Mouse (Mus musculus) embryonic facial prominence, embryonic 14.5 days (tissue): ENCODE data around the gene Mylpf. TPM values are rescaled to one million over a fixed set of nuclear protein-coding genes. Genes with fewer than 3 reads are reported as not detected.

Experiments
- ATAC-seq: fragments of 200-750 bp; cut with Nextera tagmentation; 2 replicates; pipeline ENCODE4 v1.8.0; 2017; ENCODE audit warnings: low read depth, moderate number of reproducible peaks, moderate TSS enrichment
- DNase-seq: peaks from one replicate; pipeline ENCODE4 v3.0.0-alpha.2; 2015; ENCODE audit warnings: low spot score
- H3K27ac ChIP-seq: fragments of 300-500 bp; sonication (generic); replicated peaks from 2 replicates; pipeline ENCODE4 v1.5.1; 2014; ENCODE audit warnings: low read depth, mild to moderate bottlenecking, low read length, moderate library complexity
- H3K27me3 ChIP-seq: fragments of 300-500 bp; sonication (generic); replicated peaks from 2 replicates; pipeline ENCODE4 v1.6.1; 2014; ENCODE audit warnings: low read length; ENCODE audit not compliant: control insufficient read depth, insufficient read depth
- H3K36me3 ChIP-seq: fragments of 300-500 bp; sonication (generic); 2 replicates; pipeline ENCODE4 v1.6.1; 2014; ENCODE audit warnings: low read length, mixed read lengths; ENCODE audit not compliant: control insufficient read depth, insufficient read depth
- H3K4me1 ChIP-seq: fragments of 300-500 bp; sonication (generic); 2 replicates; pipeline ENCODE4 v1.6.1; 2014; ENCODE audit warnings: antibody characterized with exemption, low read length; ENCODE audit not compliant: control insufficient read depth, insufficient read depth
- H3K4me2 ChIP-seq: fragments of 300-500 bp; sonication (generic); 2 replicates; pipeline ENCODE4 v1.6.1; 2014; ENCODE audit warnings: low read depth, mild to moderate bottlenecking, low read length, moderate library complexity, mixed read lengths
- H3K4me3 ChIP-seq: fragments of 300-500 bp; sonication (generic); 2 replicates; pipeline ENCODE4 v1.5.1; 2014; ENCODE audit warnings: low read depth, mild to moderate bottlenecking, low read length
- H3K9ac ChIP-seq: fragments of 300-500 bp; sonication (generic); 2 replicates; pipeline ENCODE4 v1.6.1; 2014; ENCODE audit warnings: low read depth, mild to moderate bottlenecking, low read length, moderate library complexity, mixed read lengths
- H3K9me3 ChIP-seq: fragments of 300-500 bp; sonication (generic); 2 replicates; pipeline ENCODE4 v1.6.1; 2016; ENCODE audit warnings: low read length; ENCODE audit not compliant: control insufficient read depth
- WGBS: fragments of 180-500 bp; shearing (Covaris S2); extraction: QIAGEN DNeasy Blood & Tissue Kit; methylation state at CpG from one replicate; pipeline ENCODE4 v1.1.7; 2014; 5-methylcytosine and 5-hydroxymethylcytosine counted together
- polyA plus RNA-seq: library from polyadenylated mRNA; unstranded; fragments of >200 nt; fragmentation: Nextera tagmentation; extraction: Ambion mirVana; gene quantifications from 2 replicates; pipeline ENCODE4 v1.2.1, GENCODE M21; 2014

The Mylpf gene
- polyA plus RNA-seq, 1 experiment from 2014 or later: 1,489 TPM

- Histone ChIP-seq H3K4me1 (no peaks in the 10 kb centered on the region), H3K4me2 (no peak overlapping the region), H3K4me3 (no peak overlapping the region), H3K9me3 (no peaks in the 10 kb centered on the region), H3K27me3 (no peaks in the 10 kb centered on the region), H3K36me3 (no peaks in the 10 kb centered on the region), H3K27ac (no peak overlapping the region), H3K9ac (no peak overlapping the region)
- WGBS: 83% methylated on average over 6 of the region's 6 CpGs
- no peak for DNase-seq
- no peak for ATAC-seq
Observed at GRCm38 (mm10) chr7:127217475-127217874, 8.8 kb downstream of the Mylpf start.

- Histone ChIP-seq H3K9ac (no peak overlapping the region), H3K27me3 (no peaks in the 10 kb centered on the region), H3K4me2 (no peak overlapping the region), H3K4me1 (no peaks in the 10 kb centered on the region), H3K36me3 (no peaks in the 10 kb centered on the region), H3K4me3 (no peak overlapping the region), H3K27ac (no peak overlapping the region), H3K9me3 (no peaks in the 10 kb centered on the region)
- no peak for DNase-seq
- WGBS: 77% methylated on average over 9 of the region's 10 CpGs
- no peak for ATAC-seq
Observed at GRCm38 (mm10) chr7:127217901-127218642, 9.4 kb downstream of the Mylpf start.

DNA sequence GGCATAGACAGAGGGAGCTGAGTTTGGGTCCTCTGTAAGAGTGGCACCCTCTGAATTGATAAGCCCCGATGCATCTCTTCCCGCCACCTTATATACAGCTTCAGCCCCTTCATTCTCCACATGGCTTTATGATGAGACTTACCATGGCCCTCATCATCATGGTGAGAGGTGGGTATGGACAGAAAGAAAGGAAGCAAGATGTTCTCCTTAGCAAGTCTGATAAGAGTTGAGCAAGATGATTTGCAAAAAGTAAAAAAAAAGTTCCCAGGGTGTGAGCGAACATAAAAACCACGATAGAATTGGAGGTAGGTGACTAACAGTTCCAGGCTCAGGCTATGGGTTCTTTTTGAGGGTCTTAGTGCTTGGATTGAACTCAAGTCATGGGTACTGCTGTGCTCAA is 10.0 kb downstream of the Mylpf start:
- 88% methylated on average over 4 of the region's 4 CpGs for WGBS
- no peaks in the 10 kb centered on the region for H3K27me3 ChIP-seq
- no peak for DNase-seq

GRCm38 (mm10) chr7:127220440-127220839 is 11.8 kb downstream of the Mylpf start:
- 79% methylated on average over 6 of the region's 6 CpGs for WGBS
- H3K4me3 ChIP-seq: no peak overlapping the region

More for the DNA sequence above, 10.0 kb downstream of the Mylpf start:
- no peaks in the 10 kb centered on the region for H3K9me3 ChIP-seq
- no peak overlapping the region for H3K4me3 ChIP-seq
- no peak overlapping the region for H3K27ac ChIP-seq
- H3K4me1 ChIP-seq: no peaks in the 10 kb centered on the region
- no peaks in the 10 kb centered on the region for H3K36me3 ChIP-seq
- no peak overlapping the region for H3K9ac ChIP-seq
- no peak for ATAC-seq
- no peak overlapping the region for H3K4me2 ChIP-seq

DNA sequence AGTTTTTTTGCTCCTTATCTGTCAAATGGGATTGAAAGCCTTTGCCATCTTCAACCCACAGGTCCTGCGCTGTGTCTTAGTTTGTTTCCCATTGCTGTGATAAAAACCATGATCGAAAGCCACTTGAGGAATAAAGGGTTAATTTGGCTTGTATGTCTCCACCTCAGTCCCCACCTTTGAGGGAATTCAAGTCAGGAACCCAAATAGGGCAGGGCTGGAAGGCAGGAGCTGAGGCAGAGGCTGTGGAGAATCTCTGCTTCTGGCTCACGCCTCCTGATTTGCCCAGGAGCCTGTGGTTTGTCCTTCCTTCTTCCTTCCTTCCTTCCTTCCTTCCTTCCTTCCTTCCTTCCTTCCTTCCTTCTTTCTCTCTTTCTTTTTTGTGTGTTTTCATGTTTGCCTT is 14.4 kb downstream of the Mylpf start:
- ATAC-seq (no peak), DNase-seq (no peak)
- H3K4me2 ChIP-seq: no peak overlapping the region
- H3K4me3 ChIP-seq: no peak overlapping the region
- H3K36me3 ChIP-seq: no peaks in the 10 kb centered on the region
- no peaks in the 10 kb centered on the region for H3K9me3 ChIP-seq
- H3K9ac ChIP-seq: no peak overlapping the region
- WGBS: 86% methylated on average over 3 of the region's 3 CpGs
- H3K27me3 ChIP-seq: no peaks in the 10 kb centered on the region
- H3K27ac ChIP-seq: no peak overlapping the region
- no peaks in the 10 kb centered on the region for H3K4me1 ChIP-seq

More at GRCm38 (mm10) chr7:127220440-127220839, 11.8 kb downstream of the Mylpf start:
- H3K36me3 ChIP-seq: no peaks in the 10 kb centered on the region
- ATAC-seq (no peak), DNase-seq (no peak)
- H3K27me3 ChIP-seq: no peaks in the 10 kb centered on the region
- no peak overlapping the region for H3K27ac ChIP-seq
- no peak overlapping the region for H3K4me2 ChIP-seq
- H3K9me3 ChIP-seq: no peaks in the 10 kb centered on the region
- H3K9ac ChIP-seq: no peak overlapping the region
- no peaks in the 10 kb centered on the region for H3K4me1 ChIP-seq

DNA sequence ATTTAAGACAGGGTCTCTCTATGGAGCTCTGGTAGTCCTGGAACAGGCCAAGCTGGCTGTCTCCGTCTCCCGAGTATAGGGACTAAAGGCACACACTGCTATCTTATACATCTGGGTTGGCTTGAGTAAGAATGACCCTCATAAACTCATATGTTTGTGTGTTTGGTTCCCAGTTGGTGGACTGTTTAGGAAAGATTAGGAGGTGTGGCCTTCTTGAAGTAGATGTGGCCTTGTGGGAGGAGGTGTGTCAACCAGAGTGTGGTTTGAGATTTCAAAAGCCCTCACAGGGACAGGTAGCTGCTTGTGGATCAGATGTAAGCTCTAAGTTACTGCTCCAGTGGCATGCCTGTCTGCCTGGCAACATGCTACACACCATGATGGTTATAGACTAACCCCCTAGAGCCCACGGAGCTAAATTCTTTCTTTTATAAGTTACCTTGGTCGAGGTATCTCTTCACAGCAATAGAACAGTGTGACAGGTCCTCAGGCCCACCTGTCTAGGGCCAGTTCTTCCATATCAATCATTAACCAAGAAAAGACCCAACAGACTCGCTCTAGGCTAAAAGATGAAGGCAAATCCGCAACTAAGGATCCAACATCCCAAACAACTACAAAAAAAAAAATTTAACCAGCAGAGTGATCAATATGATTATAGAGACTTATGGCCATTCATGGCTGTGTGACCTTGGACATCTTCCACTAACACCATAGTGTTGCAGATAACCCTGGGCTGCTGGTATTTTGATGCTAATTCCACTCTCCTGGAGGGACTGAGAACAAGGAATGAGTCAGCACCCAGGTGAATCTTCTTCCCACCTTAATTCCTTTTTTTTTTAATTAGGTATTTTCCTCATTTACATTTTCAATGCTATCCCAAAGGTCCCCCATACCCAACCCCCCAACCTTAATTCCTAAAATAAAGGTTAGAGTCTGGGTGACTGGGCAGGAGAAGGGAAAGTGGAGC is 15.1 kb downstream of the Mylpf start:
- no peaks in the 10 kb centered on the region for H3K9me3 ChIP-seq
- DNase-seq (no peak), ATAC-seq (no peak)
- no peaks in the 10 kb centered on the region for H3K27me3 ChIP-seq
- no peak overlapping the region for H3K27ac ChIP-seq
- WGBS: 81% methylated on average over 6 of the region's 6 CpGs
- no peak overlapping the region for H3K9ac ChIP-seq
- no peak overlapping the region for H3K4me2 ChIP-seq
- H3K36me3 ChIP-seq: no peaks in the 10 kb centered on the region
- no peak overlapping the region for H3K4me3 ChIP-seq
- H3K4me1 ChIP-seq: no peaks in the 10 kb centered on the region

GRCm38 (mm10) chr7:127224616-127225015 is 15.9 kb downstream of the Mylpf start:
- H3K9me3 ChIP-seq: no peaks in the 10 kb centered on the region
- WGBS: 90% methylated on average over 6 of the region's 6 CpGs
- H3K27ac ChIP-seq: no peak overlapping the region
- H3K36me3 ChIP-seq: no peaks in the 10 kb centered on the region
- ATAC-seq (no peak), DNase-seq (no peak)
- no peaks in the 10 kb centered on the region for H3K27me3 ChIP-seq
- H3K9ac ChIP-seq: no peak overlapping the region
- no peak overlapping the region for H3K4me3 ChIP-seq
- no peak overlapping the region for H3K4me2 ChIP-seq
- no peaks in the 10 kb centered on the region for H3K4me1 ChIP-seq

DNA sequence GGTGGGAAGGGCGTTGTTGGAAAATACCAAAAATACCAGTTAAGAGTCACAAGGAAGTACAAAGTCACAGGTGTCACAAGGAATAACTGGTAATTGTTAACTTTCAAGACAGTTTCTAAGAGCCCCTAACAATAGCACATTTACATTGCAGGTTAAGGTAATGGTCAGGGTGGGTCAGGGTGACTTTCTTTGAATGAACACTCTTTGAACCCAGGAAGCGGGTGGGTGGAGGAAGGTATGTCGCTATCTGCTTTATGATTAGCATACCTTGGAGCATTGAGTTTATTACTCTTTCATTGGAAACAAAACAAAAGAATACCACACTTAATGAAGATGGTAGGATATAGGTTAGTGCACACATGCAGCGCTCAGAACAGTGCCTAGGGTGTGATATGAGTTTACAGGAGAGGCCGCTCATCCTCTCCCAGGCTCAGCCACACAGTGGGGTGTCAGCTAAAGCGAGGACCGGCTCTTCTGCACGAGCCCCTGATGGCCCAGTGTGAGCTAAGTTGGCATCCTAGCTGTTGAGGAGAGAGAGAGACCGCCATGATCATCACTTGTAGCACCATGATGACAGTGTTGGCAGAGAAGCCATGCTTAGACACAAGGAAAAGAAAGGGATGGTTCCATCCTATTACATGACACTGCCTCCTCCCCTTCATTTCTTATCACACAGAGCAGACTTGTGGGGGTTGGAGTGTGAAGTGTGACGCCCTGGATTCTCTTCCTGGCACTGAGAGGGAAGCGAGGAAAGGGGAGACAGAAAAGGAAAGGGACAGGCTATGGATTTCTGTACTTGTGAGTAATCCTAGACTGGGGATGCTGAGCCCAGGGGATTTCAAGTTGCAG is 16.7 kb downstream of the Mylpf start:
- no peak for DNase-seq
- Histone ChIP-seq H3K27me3 (no peaks in the 10 kb centered on the region), H3K27ac (no peak overlapping the region), H3K36me3 (0 out of 2 replicates have a peak, but pooled peaks cover 2% of the 10 kb centered on the region), H3K4me3 (no peak overlapping the region), H3K9ac (no peak overlapping the region), H3K4me1 (no peaks in the 10 kb centered on the region), H3K4me2 (no peak overlapping the region), H3K9me3 (no peaks in the 10 kb centered on the region)
- WGBS: 83% methylated on average over 11 of the region's 11 CpGs
- ATAC-seq: no peak
